Comparison of ENCODE assay signal across 17 mouse cellular contexts in the genomic region with DNA sequence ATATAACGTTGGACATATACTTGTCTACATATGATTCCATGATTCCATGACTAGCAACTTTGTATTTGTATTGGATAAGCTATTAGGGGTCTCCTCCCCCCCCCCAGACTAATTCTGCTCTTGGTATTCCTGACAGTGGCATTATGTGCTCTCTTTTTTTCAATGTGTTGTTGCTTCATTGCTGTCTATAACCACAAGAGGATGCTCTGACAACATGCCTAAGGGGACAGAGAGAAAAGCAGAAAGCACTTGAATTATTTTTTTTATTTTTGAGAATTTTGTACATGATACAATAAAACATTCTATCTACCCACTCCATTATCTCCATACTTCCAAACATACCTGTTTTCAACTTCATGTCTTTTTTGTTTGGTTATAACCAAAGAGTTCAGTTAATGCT.
"Had no signal": no experiment of that assay in that cellular context is flagged by ENCODE, and none has a peak within 500 bp of the region (broad histone marks: within the 10 kb centered on the region; RNA-seq: fewer than 3 reads in every experiment).

No protein-coding gene starts in this region.

- H3K27ac ChIP-seq: intestine, embryonic 15.5 days; liver, embryonic 13.5 days; midbrain, embryonic 10.5 days; neural tube, embryonic 12.5 days; neural tube, embryonic 15.5 days had no signal

- ATAC-seq: intestine, embryonic 15.5 days had no signal

- H3K4me1 ChIP-seq: intestine, embryonic 15.5 days; midbrain, embryonic 10.5 days; neural tube, embryonic 12.5 days; neural tube, embryonic 15.5 days had no signal

- H3K4me3 ChIP-seq: intestine, embryonic 15.5 days; liver, embryonic 13.5 days; megakaryocyte, embryonic 14.5 days; midbrain, embryonic 10.5 days; neural tube, embryonic 12.5 days; neural tube, embryonic 15.5 days had no signal

- H3K27me3 ChIP-seq: intestine, embryonic 15.5 days; liver, embryonic 13.5 days; megakaryocyte, embryonic 14.5 days; neural tube, embryonic 12.5 days; neural tube, embryonic 15.5 days had no signal

- DNase-seq: kidney, adult 2 months; kidney, postnatal 10 days; kidney, postnatal 4 days; layer of hippocampus, postnatal 36 days; liver, embryonic 13.5 days; lung, adult 2 months; midbrain, embryonic 14.5 days; right cerebral cortex, adult 18-20 months; right cerebral cortex, postnatal 14 days; right cerebral cortex, postnatal 4 days; thymus, adult 18-20 months; thymus, postnatal 36 days had no signal

- H3K9me3 ChIP-seq: intestine, embryonic 15.5 days; liver, embryonic 13.5 days; megakaryocyte, embryonic 14.5 days; midbrain, embryonic 10.5 days; neural tube, embryonic 12.5 days; neural tube, embryonic 15.5 days had no signal

- H3K4me2 ChIP-seq: intestine, embryonic 15.5 days; liver, embryonic 13.5 days; neural tube, embryonic 12.5 days; neural tube, embryonic 15.5 days had no signal

- H3K9ac ChIP-seq: intestine, embryonic 15.5 days; liver, embryonic 13.5 days; neural tube, embryonic 12.5 days; neural tube, embryonic 15.5 days had no signal

- H3K36me3 ChIP-seq: intestine, embryonic 15.5 days; liver, embryonic 13.5 days; midbrain, embryonic 10.5 days; neural tube, embryonic 12.5 days; neural tube, embryonic 15.5 days had no signal
